Mouse (Mus musculus): Measurements from ENCODE around the gene Hyls1. TPM values are rescaled to one million over a fixed set of nuclear protein-coding genes. Genes with fewer than 3 reads are reported as not detected.

Hyls1 gene
- polyA plus RNA-seq, 2 experiments = 10.8 to 15.8 TPM

DNA sequence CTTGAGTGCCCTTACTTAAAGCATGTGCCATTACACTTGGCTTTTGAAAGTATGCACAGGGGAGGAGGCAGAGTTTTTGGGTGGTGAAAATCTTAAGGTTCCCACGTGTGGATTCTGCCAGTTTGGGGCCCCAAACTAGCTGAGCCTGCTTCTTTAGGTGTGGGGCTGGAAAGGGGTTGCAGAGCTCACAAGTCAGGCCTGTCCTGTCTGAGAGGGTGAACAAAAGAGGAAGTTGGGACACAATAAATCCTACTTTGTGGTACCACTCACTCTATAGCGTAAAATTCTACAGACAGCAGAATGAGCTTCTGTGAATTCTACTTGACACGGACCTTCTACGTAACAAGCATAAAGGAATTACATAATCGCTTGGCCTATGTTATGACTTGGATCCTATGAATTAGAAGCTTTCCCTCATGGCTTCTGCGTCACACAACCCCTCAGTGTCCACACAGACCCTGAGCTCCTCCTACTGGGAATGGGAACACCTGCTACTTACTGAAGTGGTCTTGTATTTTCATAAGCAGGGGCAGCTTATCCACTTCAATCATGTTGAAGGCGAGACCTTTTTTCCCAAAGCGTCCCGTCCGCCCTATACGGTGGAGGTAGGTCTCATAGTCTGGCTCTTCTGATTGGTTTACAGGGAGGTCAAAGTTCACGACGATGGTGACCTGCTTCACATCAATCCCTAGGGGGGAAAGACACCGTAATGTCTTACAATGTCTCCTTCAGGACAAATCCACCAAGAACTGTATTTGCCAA, 26.9 kb downstream of the Hyls1 start:
- Histone ChIP-seq H3K36me3 (ENCODE audit: control insufficient read depth, insufficient read depth, low read length) (no peaks in the 10 kb centered on the region), H3K4me1 (ENCODE audit: control insufficient read depth, insufficient read depth, low read length) (no peaks in the 10 kb centered on the region), H3K4me3 (replicated peaks; ENCODE audit: low read length) (no peak overlapping the region), H3K9ac (ENCODE audit: low read depth, low read length, severe bottlenecking) (no peak overlapping the region), H3K4me2 (replicated peaks; ENCODE audit: low read depth, low read length, severe bottlenecking) (no peak overlapping the region), H3K27ac (replicated peaks; ENCODE audit: low read depth, low read length) (no peak overlapping the region), H3K9me3 (ENCODE audit: control insufficient read depth, low read length) (no peaks in the 10 kb centered on the region), H3K27me3 (ENCODE audit: control insufficient read depth, insufficient read depth, low read length) (no peaks in the 10 kb centered on the region)
- ATAC-seq (ENCODE audit: low FRiP score, low read depth) = no peak
- WGBS = 80% methylated on average over 14 of the region's 14 CpGs
- DNase-seq (ENCODE audit: low spot score) = no peak
- no peak for TF ChIP-seq POLR2A (IDR thresholded peaks at IDR 0.05; ENCODE audit: borderline replicate concordance, extremely low read depth, insufficient read depth, insufficient read length)

DNA sequence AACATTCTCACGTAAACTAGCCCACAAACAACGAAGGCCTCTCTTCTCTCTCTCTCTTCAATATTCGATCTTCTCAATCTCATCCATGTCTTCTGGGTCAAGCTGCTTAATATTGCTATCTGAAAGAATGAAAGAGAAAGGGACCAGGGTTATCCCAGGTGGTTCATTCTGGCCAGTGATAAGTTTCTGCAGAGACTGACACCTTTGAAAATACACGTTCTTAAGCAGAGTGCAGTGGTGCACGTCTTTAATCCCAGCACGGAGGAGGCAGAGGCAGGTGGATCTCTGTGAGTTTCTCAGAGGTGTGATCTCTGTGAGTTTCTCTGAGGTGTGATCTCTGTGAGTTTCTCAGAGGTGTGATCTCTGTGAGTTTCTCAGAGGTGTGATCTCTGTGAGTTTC, 28.3 kb downstream of the Hyls1 start:
- Histone ChIP-seq H3K9ac (ENCODE audit: low read depth, low read length, severe bottlenecking) (no peak overlapping the region), H3K27ac (replicated peaks; ENCODE audit: low read depth, low read length) (no peak overlapping the region), H3K4me3 (replicated peaks; ENCODE audit: low read length) (no peak overlapping the region), H3K4me1 (ENCODE audit: control insufficient read depth, insufficient read depth, low read length) (peaks cover 2% of the 10 kb centered on the region; the same call in 1 of the 2 replicates), H3K36me3 (ENCODE audit: control insufficient read depth, insufficient read depth, low read length) (no peaks in the 10 kb centered on the region), H3K9me3 (ENCODE audit: control insufficient read depth, low read length) (no peaks in the 10 kb centered on the region), H3K4me2 (replicated peaks; ENCODE audit: low read depth, low read length, severe bottlenecking) (no peak overlapping the region), H3K27me3 (ENCODE audit: control insufficient read depth, insufficient read depth, low read length) (no peaks in the 10 kb centered on the region)
- 65% methylated on average over 6 of the region's 6 CpGs for WGBS
- DNase-seq (ENCODE audit: low spot score) (no peak), ATAC-seq (ENCODE audit: low FRiP score, low read depth) (no peak)
- TF ChIP-seq POLR2A (IDR thresholded peaks at IDR 0.05; ENCODE audit: borderline replicate concordance, extremely low read depth, insufficient read depth, insufficient read length) = no peak

DNA sequence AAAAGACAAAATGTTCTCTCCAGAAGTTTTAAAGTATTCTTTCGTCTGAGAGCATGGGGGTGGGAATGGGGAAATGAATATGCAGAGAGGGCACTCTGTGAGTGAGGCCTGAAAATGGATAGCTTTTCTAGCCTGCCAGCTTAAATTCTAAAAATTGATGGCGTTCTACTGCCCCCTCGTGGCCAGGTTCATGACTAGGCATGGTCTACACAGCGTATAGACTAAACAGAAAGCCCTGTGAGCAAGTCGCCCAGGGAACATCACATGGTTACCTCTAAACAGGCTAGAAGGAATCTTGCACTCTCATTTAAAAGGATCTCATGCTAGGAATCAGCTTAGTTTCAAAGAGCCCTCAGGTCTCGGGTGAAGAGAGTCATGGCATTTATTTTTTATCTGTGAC, 28.7 kb downstream of the Hyls1 start:
- Histone ChIP-seq H3K9ac (ENCODE audit: low read depth, low read length, severe bottlenecking) (no peak overlapping the region), H3K36me3 (ENCODE audit: control insufficient read depth, insufficient read depth, low read length) (no peaks in the 10 kb centered on the region), H3K4me2 (replicated peaks; ENCODE audit: low read depth, low read length, severe bottlenecking) (no peak overlapping the region), H3K4me1 (ENCODE audit: control insufficient read depth, insufficient read depth, low read length) (peaks cover 2% of the 10 kb centered on the region; the same call in 1 of the 2 replicates), H3K27ac (replicated peaks; ENCODE audit: low read depth, low read length) (no peak overlapping the region), H3K9me3 (ENCODE audit: control insufficient read depth, low read length) (no peaks in the 10 kb centered on the region), H3K27me3 (ENCODE audit: control insufficient read depth, insufficient read depth, low read length) (no peaks in the 10 kb centered on the region), H3K4me3 (replicated peaks; ENCODE audit: low read length) (no peak overlapping the region)
- no peak for TF ChIP-seq POLR2A (IDR thresholded peaks at IDR 0.05; ENCODE audit: borderline replicate concordance, extremely low read depth, insufficient read depth, insufficient read length)
- peak; percentile 88 for DNase-seq (ENCODE audit: low spot score)
- peak; percentile 80 for ATAC-seq (ENCODE audit: low FRiP score, low read depth)
- WGBS = 7% methylated on average over 6 of the region's 6 CpGs

DNA sequence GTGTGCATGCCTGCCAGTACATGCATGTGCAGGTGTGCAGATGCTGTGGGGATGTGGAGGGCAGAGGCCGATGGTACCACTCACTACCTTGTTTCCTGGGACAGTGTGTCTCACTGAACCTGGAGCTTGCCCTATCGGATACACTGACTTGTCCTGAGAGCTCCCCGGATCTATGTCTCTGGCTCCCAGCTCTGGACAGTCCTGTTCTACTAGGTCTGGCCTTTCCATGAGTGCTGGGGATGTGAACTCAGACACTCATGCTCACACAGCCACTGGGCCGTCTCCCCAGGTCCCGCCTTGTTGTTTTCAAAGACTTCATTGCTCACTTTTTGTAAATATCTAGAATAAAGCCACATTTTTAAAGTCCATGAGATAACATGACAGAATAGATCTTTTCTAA, 29.2 kb downstream of the Hyls1 start:
- Histone ChIP-seq H3K4me1 (ENCODE audit: control insufficient read depth, insufficient read depth, low read length) (peaks cover 2% of the 10 kb centered on the region; the same call in 1 of the 2 replicates), H3K27ac (replicated peaks; ENCODE audit: low read depth, low read length) (no peak overlapping the region), H3K9ac (ENCODE audit: low read depth, low read length, severe bottlenecking) (no peak overlapping the region), H3K36me3 (ENCODE audit: control insufficient read depth, insufficient read depth, low read length) (no peaks in the 10 kb centered on the region), H3K9me3 (ENCODE audit: control insufficient read depth, low read length) (no peaks in the 10 kb centered on the region), H3K4me2 (replicated peaks; ENCODE audit: low read depth, low read length, severe bottlenecking) (no peak overlapping the region), H3K27me3 (ENCODE audit: control insufficient read depth, insufficient read depth, low read length) (no peaks in the 10 kb centered on the region), H3K4me3 (replicated peaks; ENCODE audit: low read length) (no peak overlapping the region)
- 80% methylated on average over 5 of the region's 5 CpGs for WGBS
- ATAC-seq (ENCODE audit: low FRiP score, low read depth) = no peak
- DNase-seq (ENCODE audit: low spot score) = no peak
- TF ChIP-seq POLR2A (IDR thresholded peaks at IDR 0.05; ENCODE audit: borderline replicate concordance, extremely low read depth, insufficient read depth, insufficient read length) = no peak

DNA sequence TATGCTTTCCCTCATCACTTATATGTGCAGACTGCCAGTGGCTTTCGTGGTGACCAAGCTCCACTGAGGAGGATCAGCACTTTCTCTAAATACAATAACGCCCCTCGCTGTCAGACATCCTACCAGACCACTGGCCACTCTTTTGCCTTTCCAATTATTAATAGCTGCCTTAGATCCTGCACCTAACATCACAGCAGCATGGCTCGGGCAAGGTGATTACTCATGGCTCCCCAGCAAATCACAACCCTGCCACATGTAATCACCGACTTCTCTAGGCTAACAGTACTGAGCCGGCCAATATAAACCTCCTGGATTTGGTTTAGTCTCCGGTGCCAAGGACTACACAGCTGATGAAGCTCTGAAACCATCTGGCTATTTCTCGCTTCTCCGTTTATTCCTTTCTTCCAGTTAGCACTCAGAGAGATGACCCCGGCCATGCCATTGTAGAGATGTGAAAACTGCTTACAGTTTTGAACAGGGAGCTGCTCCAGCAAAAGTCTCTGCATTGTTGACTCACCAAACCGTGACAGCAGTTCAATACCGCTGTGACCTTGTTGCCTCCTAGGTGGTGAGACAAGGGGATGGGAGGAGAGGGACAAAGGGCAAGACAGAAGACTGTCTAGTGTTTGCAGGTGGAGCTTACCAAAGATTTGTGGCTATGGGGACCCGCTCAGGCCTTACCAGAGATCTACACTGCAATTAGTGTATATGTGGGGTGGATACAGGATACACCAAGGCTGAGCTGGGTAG, 31.0 kb downstream of the Hyls1 start:
- TF ChIP-seq POLR2A (IDR thresholded peaks at IDR 0.05; ENCODE audit: borderline replicate concordance, extremely low read depth, insufficient read depth, insufficient read length) = no peak
- Histone ChIP-seq H3K27me3 (ENCODE audit: control insufficient read depth, insufficient read depth, low read length) (no peaks in the 10 kb centered on the region), H3K36me3 (ENCODE audit: control insufficient read depth, insufficient read depth, low read length) (no peaks in the 10 kb centered on the region), H3K4me3 (replicated peaks; ENCODE audit: low read length) (no peak overlapping the region), H3K27ac (replicated peaks; ENCODE audit: low read depth, low read length) (no peak overlapping the region), H3K9ac (ENCODE audit: low read depth, low read length, severe bottlenecking) (no peak overlapping the region), H3K9me3 (ENCODE audit: control insufficient read depth, low read length) (no peaks in the 10 kb centered on the region), H3K4me1 (ENCODE audit: control insufficient read depth, insufficient read depth, low read length) (peaks cover 6% of the 10 kb centered on the region), H3K4me2 (replicated peaks; ENCODE audit: low read depth, low read length, severe bottlenecking) (no peak overlapping the region)
- 77% methylated on average over 13 of the region's 13 CpGs for WGBS
- DNase-seq (ENCODE audit: low spot score) (no peak), ATAC-seq (ENCODE audit: low FRiP score, low read depth) (no peak)
